Mouse (Mus musculus): ENCODE measurements around the gene Itpkb.
A peak's percentile ranks its signal among the peaks of the same experiment; 100 is the strongest.

Itpkb gene

GRCm38 (mm10) chr1:180343434-180344210 is 13.3 kb downstream of the Itpkb start:
- DNase-seq (ENCODE audit: low read depth, low spot score) = no peak

- DNase-seq (ENCODE audit: low read depth, low spot score) = no peak
These were observed 14.8 kb downstream of the Itpkb start for GRCm38 (mm10) chr1:180345098-180345497.

GRCm38 (mm10) chr1:180347059-180347458 is 16.8 kb downstream of the Itpkb start:
- DNase-seq (ENCODE audit: low read depth, low spot score) = no peak

- DNase-seq (ENCODE audit: low read depth, low spot score) = no peak
These were observed 17.6 kb downstream of the Itpkb start for GRCm38 (mm10) chr1:180347907-180348306.

GRCm38 (mm10) chr1:180349090-180349489 is 18.8 kb downstream of the Itpkb start:
- DNase-seq (ENCODE audit: low read depth, low spot score) = no peak

- DNase-seq (ENCODE audit: low read depth, low spot score) = peak; percentile 45
These were observed 22.0 kb downstream of the Itpkb start for GRCm38 (mm10) chr1:180352258-180352657.

- no peak for DNase-seq (ENCODE audit: low read depth, low spot score)
These were observed 23.8 kb downstream of the Itpkb start for GRCm38 (mm10) chr1:180354129-180354528.

GRCm38 (mm10) chr1:180354976-180355730 is 24.9 kb downstream of the Itpkb start:
- no peak for DNase-seq (ENCODE audit: low read depth, low spot score)

- DNase-seq (ENCODE audit: low read depth, low spot score) = peak; percentile 59
These were observed 25.9 kb downstream of the Itpkb start for GRCm38 (mm10) chr1:180356176-180356575.

GRCm38 (mm10) chr1:180356857-180357256 is 26.6 kb downstream of the Itpkb start:
- no peak for DNase-seq (ENCODE audit: low read depth, low spot score)

GRCm38 (mm10) chr1:180357893-180358331 is 27.6 kb downstream of the Itpkb start:
- no peak for DNase-seq (ENCODE audit: low read depth, low spot score)

GRCm38 (mm10) chr1:180358466-180358865 is 28.2 kb downstream of the Itpkb start:
- DNase-seq (ENCODE audit: low read depth, low spot score) = no peak

GRCm38 (mm10) chr1:180359311-180359710 is 29.0 kb downstream of the Itpkb start:
- no peak for DNase-seq (ENCODE audit: low read depth, low spot score)

- no peak for DNase-seq (ENCODE audit: low read depth, low spot score)
These were observed 31.9 kb downstream of the Itpkb start for GRCm38 (mm10) chr1:180362176-180362575.

GRCm38 (mm10) chr1:180362844-180363243 is 32.6 kb downstream of the Itpkb start:
- DNase-seq (ENCODE audit: low read depth, low spot score) = no peak

GRCm38 (mm10) chr1:180363317-180363716 is 33.0 kb downstream of the Itpkb start:
- no peak for DNase-seq (ENCODE audit: low read depth, low spot score)

- no peak for DNase-seq (ENCODE audit: low read depth, low spot score)
These were observed 33.7 kb downstream of the Itpkb start for GRCm38 (mm10) chr1:180364005-180364404.

- DNase-seq (ENCODE audit: low read depth, low spot score) = no peak
These were observed 34.4 kb downstream of the Itpkb start for GRCm38 (mm10) chr1:180364720-180365119.

- peak; percentile 67 for DNase-seq (ENCODE audit: low read depth, low spot score)
These were observed 35.0 kb downstream of the Itpkb start for GRCm38 (mm10) chr1:180365180-180365810.

- no peak for DNase-seq (ENCODE audit: low read depth, low spot score)
These were observed 35.9 kb downstream of the Itpkb start for GRCm38 (mm10) chr1:180365983-180366811.

- no peak for DNase-seq (ENCODE audit: low read depth, low spot score)
These were observed 36.8 kb downstream of the Itpkb start for GRCm38 (mm10) chr1:180367045-180367619.
